Mouse (Mus musculus): Measurements from ENCODE around the gene Slc25a5. TPM values are rescaled to one million over a fixed set of nuclear protein-coding genes. Genes with fewer than 3 reads are reported as not detected.
A peak's percentile ranks its signal among the peaks of the same experiment; 100 is the strongest.
"Not testable (repeated sequence)": the region's sequence is repeated elsewhere in the genome, so short reads cannot be mapped to it uniquely, and the experiment has no call there.

The Slc25a5 gene
- 100 to 1,000 TPM; 336 to 357 TPM for total RNA-seq (2021)

DNA sequence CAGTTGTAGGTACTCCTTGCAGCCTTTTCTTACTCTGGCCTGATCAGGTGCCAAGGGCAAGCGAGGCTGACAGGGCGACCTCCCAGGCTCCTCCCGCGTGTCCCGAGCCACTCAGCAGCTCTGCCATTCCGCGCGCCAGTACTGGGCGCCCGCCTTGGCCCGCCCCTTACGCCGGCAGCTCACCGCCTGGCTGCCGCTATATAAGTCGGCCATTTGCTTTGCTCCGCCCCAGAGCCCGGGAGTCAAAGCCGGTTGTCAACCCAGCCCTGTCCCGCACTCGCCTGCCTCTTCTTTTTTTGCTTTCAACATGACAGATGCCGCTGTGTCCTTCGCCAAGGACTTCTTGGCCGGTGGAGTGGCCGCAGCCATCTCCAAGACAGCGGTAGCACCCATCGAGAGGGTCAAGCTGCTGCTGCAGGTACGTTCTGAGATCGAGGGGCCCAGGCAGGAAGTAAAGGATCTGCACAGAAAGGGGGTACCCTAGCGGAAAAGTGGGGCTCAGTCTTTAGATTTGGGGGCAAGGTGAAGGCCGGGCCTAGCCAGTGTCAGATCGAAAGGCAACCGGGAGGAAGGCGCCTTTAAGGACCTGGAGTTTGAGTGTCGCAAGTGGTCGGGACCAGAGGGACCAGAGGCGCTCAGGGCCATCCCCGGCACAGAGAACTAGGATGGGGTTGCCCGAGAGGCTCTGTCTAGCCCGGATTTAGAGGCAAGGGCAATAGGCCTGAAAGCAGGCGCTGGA, at the start of gene Slc25a5:
Gene Slc25a5, plus strand, starts transcription at position 228 of the 739 bp plus-strand sequence.
- DNase-seq, result peak; percentile 75 to 80

DNA sequence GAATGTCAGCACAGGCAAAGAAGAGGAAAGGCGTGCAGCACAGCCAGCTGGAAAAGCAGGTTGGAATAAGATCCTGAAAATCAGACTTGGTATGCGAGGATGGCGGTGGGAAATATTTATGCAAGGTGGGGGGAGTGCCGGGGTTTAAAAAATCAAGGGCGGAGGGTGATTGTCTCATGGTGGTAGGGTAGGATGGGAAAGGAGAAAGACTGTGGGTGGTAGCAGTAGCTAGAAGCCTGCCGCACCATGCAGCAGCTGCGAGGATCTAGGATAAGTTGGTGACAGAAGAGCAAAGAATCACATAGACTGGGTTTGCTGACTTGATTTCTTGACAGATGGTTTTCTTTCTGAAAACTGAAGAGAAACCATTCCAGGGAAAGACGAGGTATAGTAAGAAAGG, 48.7 kb upstream of the Slc25a5 start:
- DNase-seq, result no peak

DNA sequence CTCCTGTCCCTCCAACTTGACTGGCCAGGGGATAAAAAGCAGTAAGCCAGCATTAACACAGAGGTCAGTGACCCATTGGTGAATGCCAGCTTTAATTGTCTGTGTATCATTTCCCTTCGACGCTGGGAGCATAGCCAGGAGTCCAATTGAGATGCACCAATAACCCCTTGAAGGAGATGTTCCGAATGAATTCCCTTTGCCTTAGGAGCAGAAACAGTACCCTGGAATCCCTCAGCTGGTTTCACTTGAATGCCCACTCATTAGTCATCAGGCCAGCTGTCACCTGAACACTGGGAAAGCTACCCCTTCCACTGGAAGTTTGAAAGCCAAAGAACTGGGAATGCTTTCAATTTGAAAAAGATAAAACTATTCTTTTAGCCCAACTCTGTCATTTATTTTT, 46.9 kb upstream of the Slc25a5 start:
- no peak for DNase-seq

DNA sequence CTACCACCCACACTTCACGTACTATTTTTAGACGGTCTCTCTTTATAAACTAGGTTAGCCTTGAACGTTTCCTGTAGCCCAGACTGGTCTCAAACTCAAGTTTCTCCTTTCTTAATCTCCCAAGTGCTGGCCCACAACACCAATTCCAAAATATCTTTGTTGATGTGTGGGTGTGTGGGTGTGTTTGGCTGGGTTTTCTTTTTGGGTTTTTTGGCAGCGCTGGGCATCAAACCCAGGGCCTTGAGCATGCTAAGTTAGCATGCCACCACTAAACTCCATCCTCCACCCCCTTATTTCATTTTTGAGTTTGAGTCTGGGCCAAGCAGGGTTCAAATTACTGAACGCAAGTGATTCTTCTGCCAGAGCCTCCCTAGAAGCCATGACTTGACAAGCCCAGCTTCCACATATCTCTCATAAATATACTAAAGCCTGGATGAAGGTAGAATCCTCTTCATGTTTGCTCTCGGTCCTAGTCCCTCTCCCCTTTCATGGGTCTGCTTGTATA, 46.1 kb upstream of the Slc25a5 start:
- DNase-seq, result no peak

DNA sequence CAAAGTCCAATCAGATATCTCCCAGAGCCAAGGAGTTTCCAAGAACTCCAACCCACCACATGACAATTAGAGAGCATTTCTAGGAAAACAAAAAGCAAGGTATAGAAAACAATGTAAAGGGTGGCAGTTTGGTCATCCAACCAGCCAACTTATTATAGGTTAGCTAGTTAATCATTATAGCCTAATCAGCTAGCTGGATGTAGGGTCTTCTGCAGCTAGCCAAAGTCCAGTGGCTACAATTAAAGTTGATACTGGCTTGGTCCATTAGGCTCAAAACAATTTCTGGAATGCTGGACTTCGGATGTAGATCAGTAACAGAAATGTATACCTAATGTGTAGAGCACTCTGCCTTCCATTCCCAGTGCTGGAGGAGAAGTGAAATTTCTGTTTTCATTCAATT, 44.9 kb upstream of the Slc25a5 start:
- no peak for DNase-seq

DNA sequence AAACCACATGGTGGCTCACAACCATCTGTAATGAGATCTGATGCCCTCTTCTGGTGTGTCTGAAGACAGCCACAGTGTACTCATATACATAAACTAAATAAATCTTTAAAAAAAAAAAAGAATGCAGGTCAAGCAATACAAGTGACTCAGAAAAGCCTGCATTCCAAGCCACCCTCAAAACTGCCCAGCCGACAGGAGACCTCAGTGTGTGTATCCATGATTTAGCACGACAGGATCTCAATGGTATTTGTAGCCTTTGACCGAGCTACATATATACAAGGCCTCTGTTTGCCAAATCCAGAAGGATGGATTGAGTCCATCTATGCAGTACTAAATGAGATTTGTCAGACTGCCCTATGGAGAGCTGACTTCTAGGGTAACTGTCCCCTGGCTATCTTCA, 42.9 kb upstream of the Slc25a5 start:
- no peak for DNase-seq

DNA sequence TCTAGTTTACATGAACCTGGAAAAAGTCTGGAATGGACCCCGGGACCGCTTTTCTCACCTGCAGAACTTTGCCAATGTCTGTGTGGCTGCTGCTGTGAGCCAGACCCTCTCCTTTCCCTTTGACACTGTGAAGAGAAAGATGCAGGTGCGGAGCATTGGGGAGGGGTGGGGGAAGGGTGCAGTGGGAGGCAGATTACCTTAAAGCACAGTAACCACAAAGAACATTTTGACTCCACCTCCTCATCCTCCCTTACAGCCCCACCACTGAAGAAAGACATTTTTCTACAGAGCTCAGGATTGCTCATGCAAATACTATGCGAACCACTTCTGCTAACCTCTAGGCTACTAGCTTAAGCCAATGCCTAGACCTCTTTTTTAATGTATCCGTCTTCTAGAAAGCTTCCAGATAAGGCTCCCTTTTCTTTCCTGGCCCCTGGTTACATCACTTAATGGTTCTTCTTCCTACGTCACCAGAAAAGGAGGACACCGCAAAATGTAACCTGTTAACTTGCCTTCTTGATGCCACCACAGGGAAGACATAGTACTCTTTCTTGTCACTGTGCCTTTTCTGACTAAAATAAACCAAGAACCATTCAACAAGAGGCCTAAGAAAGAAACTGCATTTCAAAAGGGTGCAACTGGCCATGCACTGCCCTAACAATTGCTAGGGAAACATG, 37.5 kb upstream of the Slc25a5 start:
- DNase-seq, result no peak

DNA sequence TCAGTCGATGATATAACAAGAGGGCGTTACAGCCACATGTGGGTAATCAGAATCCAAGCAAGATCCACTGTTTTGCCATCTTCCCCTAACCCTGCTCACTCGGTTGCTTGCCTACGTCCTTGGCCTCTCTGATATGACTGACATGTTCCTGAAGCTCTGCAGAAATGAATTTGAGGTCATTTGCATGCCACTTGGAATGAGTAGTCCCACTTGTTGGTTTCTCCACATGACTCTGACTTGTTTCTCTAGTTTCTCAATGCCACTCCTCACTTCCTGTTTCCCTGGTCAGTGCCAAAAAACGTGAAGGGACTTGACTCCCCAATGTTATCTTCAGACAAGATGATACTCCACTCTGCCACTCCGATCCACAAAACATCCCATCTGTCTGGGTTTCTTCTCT, 36.9 kb upstream of the Slc25a5 start:
- DNase-seq, result no peak

DNA sequence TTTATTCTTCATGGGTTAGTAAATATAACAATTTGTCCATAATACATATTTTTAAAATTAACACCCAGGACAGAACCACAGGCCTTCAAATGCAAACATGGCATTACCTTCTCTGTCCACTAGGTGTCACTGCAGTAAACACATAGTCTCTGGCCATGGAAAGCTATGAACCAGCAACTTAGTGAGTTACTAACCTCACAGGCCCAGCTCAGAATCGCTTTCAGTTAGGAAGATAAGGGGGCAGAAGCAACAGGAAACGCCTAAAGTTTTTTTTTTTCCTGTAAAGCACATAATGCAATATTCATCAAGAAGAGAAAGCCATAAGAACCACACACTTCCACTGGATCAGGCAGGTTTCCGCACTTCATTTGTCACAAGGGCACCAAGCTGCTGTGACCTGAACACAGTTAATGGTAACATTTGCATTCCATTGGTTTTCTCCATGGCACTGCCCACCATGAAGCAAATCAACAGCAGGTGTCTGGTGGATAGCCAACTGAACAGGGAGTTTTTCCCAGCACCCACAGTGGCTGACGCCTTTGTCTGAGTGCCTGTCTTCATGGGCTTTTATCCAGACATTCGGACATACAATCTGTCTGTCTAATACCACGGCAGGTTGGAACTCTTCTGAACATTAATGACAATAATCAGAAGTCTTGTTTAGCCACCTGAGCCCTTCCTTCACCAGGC, 34.4 kb upstream of the Slc25a5 start:
- peak in 1 of 2 experiments; percentile 20 for DNase-seq

DNA sequence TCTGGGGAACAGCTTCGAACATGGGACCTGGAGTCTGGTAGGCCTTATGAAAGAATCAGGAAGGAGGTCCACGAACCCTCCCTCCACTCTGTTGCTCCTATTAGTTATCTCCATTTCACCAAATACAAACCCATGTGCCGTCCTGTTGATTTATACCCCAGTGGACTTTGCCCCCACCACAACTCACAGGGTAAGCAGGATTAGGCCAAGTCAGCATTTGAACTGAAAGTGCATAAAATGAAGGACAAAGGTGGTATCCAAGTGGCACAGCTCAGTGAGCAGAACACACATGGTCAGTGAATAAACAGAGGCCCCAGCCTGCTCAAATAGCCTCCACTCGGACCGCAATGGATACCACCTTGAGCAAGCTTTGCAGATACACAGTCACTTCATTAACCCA, 33.2 kb upstream of the Slc25a5 start:
- DNase-seq, result no peak

DNA sequence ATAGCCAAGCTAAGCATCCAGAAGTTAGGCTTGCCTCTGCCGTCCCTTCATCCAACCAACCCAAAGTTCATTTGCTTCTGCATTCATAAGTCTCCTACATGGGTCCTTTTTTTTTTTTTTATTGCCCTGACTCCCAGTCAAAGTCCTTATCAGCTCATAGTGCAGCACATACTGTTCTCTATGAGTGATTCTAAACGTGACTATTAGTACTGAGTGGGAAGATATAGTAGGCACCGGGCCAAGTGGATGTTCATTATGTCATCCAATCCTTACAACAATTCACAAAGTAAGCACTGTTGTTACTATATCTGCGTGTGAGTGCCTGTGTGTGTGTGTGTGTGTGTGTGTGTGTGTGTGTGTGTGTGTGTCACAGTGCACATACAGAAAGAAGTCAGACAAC, 32.6 kb upstream of the Slc25a5 start:
- no peak for DNase-seq

DNA sequence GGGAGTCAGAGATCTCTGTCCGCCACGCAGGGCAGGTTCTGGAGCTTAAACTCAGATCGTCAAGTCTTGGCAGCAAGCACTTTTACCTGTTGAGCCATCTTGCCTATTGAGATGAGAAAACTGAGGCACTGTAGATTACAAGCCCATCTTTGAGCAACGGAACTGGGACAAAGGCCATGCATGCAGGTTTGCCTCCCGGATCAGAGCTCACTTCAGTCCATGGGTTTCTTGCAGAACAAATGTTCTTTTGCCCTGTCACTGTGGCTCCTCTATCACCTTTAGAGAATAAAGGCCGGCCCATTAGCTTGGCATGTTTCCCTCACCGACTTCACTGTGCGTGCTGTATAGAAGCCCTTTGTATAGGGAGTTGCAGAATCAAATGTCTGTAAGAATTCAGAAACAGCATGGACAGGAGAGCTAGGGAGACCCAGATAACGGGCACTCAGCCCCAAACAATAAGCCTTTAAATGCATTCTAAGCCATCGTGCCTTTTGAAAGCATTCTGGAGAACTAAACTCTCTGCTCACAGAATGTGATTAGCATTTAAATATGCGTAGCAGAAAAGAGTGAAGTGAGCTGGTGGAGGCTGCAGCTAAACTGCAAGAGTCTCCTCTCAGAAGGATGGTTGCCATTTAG, 32.0 kb upstream of the Slc25a5 start:
- DNase-seq, result no peak

DNA sequence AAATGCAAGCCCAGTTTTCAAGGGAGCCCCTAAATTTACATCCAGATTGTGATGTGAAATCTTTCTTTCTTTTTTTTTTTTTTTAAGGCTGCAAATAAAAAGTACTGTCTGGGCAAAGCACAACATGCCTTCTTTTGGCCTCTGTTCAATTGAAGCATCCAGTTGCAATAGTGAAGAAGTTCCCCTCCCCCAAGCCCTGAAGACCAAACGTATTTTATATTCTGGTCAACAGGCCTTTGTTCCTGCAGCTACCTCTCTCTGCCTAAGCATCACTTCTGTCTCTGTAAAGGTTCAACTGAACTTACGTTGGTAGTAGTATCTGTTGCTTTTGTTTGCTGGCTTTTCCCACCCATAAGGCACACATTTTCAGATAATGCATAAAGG, 31.5 kb upstream of the Slc25a5 start:
- DNase-seq, result no peak

DNA sequence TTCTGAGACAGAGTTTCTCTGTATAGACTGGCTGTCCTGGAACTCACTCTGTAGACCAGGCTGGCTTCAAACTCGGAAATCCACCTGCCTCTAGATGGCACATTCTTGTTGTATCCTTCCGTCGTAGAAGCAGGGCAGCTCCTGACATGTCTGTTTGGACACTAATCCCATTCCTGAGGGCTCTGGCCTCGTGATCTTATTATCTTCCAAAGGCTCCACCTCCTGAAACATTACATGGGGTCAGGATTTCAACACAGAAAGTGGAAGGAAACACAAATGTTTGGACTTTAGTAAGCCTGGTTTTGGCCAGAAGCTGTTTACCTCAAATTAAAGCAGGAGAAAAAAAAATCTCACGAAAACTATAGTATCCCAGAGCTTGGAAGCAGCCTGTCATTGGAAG, 28.1 kb upstream of the Slc25a5 start:
- DNase-seq, result no peak

DNA sequence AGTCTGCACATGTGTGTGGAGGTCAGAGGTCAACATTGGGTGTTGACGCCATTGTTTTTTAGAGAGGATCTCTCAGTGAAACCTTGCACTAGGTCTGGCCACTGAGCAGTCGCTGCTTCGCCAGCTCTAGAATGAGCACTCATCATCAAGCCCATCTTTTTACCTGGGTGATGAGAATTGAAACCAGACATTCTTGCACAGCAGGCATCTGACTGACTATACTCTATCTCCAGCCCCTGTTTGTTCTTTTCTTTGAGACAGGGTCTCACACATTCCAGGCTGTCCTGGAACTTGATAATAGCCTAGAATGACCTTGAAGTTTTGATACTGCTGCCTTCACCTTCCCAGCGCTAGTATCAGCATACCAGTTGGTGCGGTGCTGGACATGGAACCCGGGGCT, 22.9 kb upstream of the Slc25a5 start:
- DNase-seq, result no peak

DNA sequence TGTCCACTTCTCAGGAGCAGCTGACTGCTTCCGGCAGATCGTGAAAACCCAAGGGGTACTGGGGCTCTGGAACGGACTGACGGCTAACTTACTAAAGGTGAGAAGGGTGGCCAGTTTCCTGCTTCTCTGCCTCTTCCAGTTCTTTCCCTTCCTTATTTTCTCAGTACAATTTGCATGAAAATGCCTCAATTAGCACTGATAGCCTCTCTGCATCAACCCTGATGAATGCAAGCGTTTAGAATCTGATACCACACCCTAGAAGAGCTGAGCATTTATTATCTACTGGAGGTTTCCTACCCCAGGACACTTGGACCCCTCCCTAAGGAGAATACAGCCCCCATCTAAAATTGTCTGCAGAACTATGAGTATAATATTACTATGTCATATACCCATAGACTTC, 19.9 kb upstream of the Slc25a5 start:
- no peak for DNase-seq

DNA sequence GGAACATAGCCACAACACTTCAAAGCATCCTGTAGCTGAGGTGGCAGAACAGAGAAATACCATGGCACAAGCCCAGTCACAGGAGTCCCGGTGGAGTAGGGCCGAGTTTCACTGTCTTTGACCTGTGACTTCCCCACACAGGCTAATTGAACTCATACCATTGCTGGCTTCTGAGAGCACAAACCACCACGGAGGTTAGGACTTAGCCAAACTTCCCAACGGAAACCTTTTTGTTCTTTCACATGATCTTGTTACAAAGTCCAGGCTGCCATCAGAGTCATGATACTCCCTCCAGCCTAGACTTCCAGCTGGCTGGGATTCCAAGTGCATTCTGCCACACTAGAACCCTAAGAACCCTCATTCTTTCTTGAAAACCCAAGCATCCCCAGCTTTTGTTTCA, 17.8 kb upstream of the Slc25a5 start:
- DNase-seq, result no peak

DNA sequence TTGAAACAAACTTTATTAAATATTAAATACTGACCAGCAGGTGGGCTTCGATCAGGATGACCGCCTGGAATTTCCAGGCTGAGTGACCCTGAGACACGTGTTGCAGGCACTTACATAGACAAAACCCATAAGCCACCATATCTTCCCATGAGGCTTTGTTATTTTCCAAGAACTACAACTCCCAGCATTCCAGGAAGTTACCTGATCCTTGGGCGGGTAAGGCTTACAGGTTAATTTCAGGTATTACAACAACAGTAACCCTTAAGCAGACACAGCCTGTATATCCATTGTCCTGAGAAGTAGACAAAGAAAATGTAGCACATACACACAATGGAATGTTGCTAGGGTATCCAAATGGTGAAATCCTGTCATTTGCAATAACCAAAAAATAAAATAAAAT, 6.1 kb upstream of the Slc25a5 start:
- no peak for DNase-seq

DNA sequence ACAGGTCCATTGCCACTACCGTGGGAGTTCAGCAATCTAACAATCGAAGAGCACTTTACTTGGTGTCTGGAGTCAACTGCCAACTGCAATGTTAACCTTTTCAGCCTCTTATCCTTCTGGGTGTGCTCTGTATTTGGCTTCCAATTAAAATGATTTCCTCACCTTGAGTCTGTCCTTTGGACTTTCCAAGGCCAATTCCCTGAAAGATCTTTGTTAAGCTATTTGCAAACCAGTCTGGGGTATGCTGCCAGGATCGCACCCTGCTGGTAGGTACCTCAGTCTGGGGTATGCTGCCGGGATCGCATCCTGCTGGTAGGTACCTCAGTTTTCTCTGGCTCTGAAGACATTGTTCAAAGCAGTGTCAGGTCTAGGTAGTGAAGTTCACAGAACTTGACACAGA, 880 bp upstream of the Slc25a5 start:
- no peak for DNase-seq

DNA sequence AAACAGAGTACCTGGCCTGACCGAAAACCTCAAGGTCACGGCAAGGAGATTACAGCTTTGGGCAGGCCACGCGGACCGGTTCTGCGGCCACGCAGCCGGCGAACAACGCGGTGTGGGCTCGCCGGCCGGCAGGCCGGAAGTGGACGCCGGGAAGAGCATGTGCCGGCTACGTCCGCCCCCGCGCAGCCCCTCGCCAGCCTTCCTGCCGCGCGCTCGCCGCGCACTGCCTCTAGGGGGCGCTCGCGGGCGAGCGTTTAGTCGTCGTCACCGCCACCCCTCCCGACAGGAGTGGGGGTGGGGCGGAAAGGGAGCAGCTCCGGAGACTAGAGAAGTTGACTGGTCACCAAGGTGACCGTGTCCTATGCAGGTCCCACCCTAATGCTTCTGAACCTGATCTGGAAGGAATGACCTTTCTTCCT, 721 bp downstream of the Slc25a5 start:
- peak; percentile 80 for DNase-seq

DNA sequence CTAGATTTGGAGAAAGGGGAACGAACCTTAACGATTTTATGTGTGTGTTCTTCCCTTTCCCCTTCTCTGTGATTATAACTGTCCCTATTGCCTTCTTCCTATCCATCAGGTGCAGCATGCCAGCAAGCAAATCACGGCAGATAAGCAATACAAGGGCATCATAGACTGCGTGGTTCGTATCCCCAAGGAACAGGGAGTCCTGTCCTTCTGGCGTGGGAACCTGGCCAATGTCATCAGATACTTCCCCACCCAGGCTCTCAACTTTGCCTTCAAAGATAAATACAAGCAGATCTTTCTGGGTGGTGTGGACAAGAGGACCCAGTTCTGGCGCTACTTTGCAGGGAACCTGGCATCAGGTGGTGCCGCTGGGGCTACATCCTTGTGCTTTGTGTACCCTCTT, 1.3 kb downstream of the Slc25a5 start:
- DNase-seq, result not testable (repeated sequence)

DNA sequence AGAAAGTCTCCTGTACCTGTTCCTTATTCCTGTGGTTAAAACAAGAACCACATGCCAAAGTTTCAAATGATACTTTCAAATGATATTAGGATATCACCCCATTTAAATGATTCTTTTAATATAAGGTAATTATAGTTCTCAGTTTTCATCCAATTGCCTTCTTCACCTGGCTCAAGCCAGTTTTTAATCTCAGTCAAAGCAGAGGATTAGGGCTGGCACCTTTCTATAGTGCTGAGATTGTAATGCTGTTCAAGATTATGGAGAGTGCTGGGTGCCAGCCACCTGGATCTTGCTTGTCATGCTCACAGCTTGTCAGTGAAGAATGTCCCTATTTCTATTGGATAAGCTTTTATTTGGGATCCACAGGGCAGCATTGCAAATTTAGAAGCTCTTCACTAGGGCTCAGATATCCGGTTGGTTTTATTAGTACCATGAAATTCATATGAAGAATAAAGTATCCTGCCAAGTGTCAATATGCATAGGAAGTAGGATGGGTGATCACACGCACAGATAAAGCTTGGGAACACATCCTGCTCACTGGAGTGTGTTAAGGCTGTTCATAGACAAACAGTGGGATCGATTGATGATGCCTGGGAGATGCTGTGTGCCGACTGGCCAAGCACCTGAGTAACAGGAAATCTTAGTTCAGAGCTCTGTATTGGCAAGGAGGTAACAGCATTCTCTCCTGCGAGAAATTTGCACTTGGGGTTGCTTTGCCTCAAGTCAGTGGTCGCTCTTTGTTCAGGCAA, 3.9 kb downstream of the Slc25a5 start:
- DNase-seq, result no peak
